Mouse (Mus musculus) forebrain, embryonic 12.5 days (tissue): ENCODE results near the gene Trpm3. TPM values are rescaled to one million over a fixed set of nuclear protein-coding genes. Genes with fewer than 3 reads are reported as not detected.
"Not testable (repeated sequence)": the region's sequence is repeated elsewhere in the genome, so short reads cannot be mapped to it uniquely, and the experiment has no call there.

Source experiments
- ATAC-seq: fragments of 200-750 bp; cut with Nextera tagmentation; 2 replicates; pipeline ENCODE4 v1.8.0; 2017; ENCODE audit warnings: moderate TSS enrichment; ENCODE audit not compliant: low FRiP score
- H3K27ac ChIP-seq: fragments of 300-500 bp; sonication (generic); 2 replicates; pipeline ENCODE4 v1.5.1; 2016; ENCODE audit warnings: mild to moderate bottlenecking
- H3K27me3 ChIP-seq: fragments of 300-500 bp; sonication (generic); 2 replicates; pipeline ENCODE4 v1.6.1; 2016; ENCODE audit warnings: mild to moderate bottlenecking
- H3K36me3 ChIP-seq: fragments of 300-500 bp; sonication (generic); replicated peaks from 2 replicates; pipeline ENCODE4 v1.6.1; 2016; ENCODE audit warnings: mild to moderate bottlenecking
- H3K4me1 ChIP-seq: fragments of 300-500 bp; sonication (generic); 2 replicates; pipeline ENCODE4 v1.6.1; 2016
- H3K4me2 ChIP-seq: fragments of 300-500 bp; sonication (generic); 2 replicates; pipeline ENCODE4 v1.6.1; 2016; ENCODE audit warnings: mild to moderate bottlenecking, moderate library complexity
- H3K4me3 ChIP-seq: fragments of 300-500 bp; sonication (generic); replicated peaks from 2 replicates; pipeline ENCODE4 v1.5.1; 2016; ENCODE audit warnings: mild to moderate bottlenecking
- H3K9ac ChIP-seq: fragments of 300-500 bp; sonication (generic); 2 replicates; pipeline ENCODE4 v1.6.1; 2016; ENCODE audit warnings: mild to moderate bottlenecking
- H3K9me3 ChIP-seq: fragments of 300-500 bp; sonication (generic); 2 replicates; pipeline ENCODE4 v1.6.1; 2016
- WGBS: fragments of 180-500 bp; shearing (Covaris S2); methylation state at CpG from one replicate; pipeline ENCODE4 v1.1.7; 2016; 5-methylcytosine and 5-hydroxymethylcytosine counted together
- polyA plus RNA-seq: library from polyadenylated mRNA; unstranded; fragments of >200 nt; fragmentation: Nextera tagmentation; extraction: Ambion mirVana; gene quantifications from 2 replicates; pipeline ENCODE4 v1.2.1, GENCODE M21; 2016

The Trpm3 gene
- polyA plus RNA-seq, 1 experiment from 2014 or later = 16.6 TPM

- ATAC-seq = no peak
- H3K4me2 ChIP-seq = no peak overlapping the region
- H3K4me3 ChIP-seq = no peak overlapping the region
- H3K27ac ChIP-seq = no peak overlapping the region
- H3K4me1 ChIP-seq = no peaks in the 10 kb centered on the region
- H3K9me3 ChIP-seq = no peaks in the 10 kb centered on the region
- H3K36me3 ChIP-seq = no peaks in the 10 kb centered on the region
- no peak overlapping the region for H3K9ac ChIP-seq
- 100% methylated on average over 1 of the region's 1 CpGs for WGBS
- H3K27me3 ChIP-seq = no peaks in the 10 kb centered on the region
These were observed 861.4 kb downstream of the Trpm3 start for GRCm38 (mm10) chr19:23000293-23000692.

GRCm38 (mm10) chr19:23003861-23004260 lies 865.0 kb downstream of the Trpm3 start:
- H3K27me3 ChIP-seq = no peaks in the 10 kb centered on the region
- H3K9ac ChIP-seq = no peak overlapping the region
- no peak overlapping the region for H3K4me2 ChIP-seq
- 47% methylated on average over 8 of the region's 8 CpGs for WGBS
- H3K4me3 ChIP-seq = no peak overlapping the region
- no peaks in the 10 kb centered on the region for H3K36me3 ChIP-seq
- H3K9me3 ChIP-seq = no peaks in the 10 kb centered on the region
- ATAC-seq = no peak
- no peaks in the 10 kb centered on the region for H3K4me1 ChIP-seq
- H3K27ac ChIP-seq = no peak overlapping the region

- Histone ChIP-seq H3K36me3 (no peaks in the 10 kb centered on the region), H3K4me3 (no peak overlapping the region), H3K27ac (no peak overlapping the region), H3K27me3 (no peaks in the 10 kb centered on the region), H3K4me2 (no peak overlapping the region), H3K9ac (no peak overlapping the region), H3K9me3 (no peaks in the 10 kb centered on the region), H3K4me1 (no peaks in the 10 kb centered on the region)
- WGBS = 92% methylated on average over 7 of the region's 7 CpGs
- no peak for ATAC-seq
These were observed 867.0 kb downstream of the Trpm3 start for GRCm38 (mm10) chr19:23005851-23006250.

GRCm38 (mm10) chr19:23006517-23007273 lies 867.8 kb downstream of the Trpm3 start:
- 74% methylated on average over 11 of the region's 11 CpGs for WGBS
- ATAC-seq = no peak

GRCm38 (mm10) chr19:23013695-23014094 lies 874.8 kb downstream of the Trpm3 start:
- H3K9ac ChIP-seq = no peak overlapping the region
- H3K36me3 ChIP-seq = no peaks in the 10 kb centered on the region
- WGBS = no CpG with 5 or more reads among the region's 2 CpGs
- ATAC-seq = no peak
- no peaks in the 10 kb centered on the region for H3K4me1 ChIP-seq
- no peaks in the 10 kb centered on the region for H3K9me3 ChIP-seq
- no peak overlapping the region for H3K4me3 ChIP-seq
- H3K4me2 ChIP-seq = no peak overlapping the region
- no peak overlapping the region for H3K27ac ChIP-seq
- H3K27me3 ChIP-seq = no peaks in the 10 kb centered on the region

More at GRCm38 (mm10) chr19:23006517-23007273, 867.8 kb downstream of the Trpm3 start:
- Histone ChIP-seq H3K4me1 (no peaks in the 10 kb centered on the region), H3K27ac (no peak overlapping the region), H3K9ac (no peak overlapping the region), H3K9me3 (no peaks in the 10 kb centered on the region), H3K4me2 (no peak overlapping the region), H3K36me3 (no peaks in the 10 kb centered on the region), H3K4me3 (no peak overlapping the region), H3K27me3 (no peaks in the 10 kb centered on the region)

- no peak overlapping the region for H3K4me3 ChIP-seq
- ATAC-seq = no peak
- no peaks in the 10 kb centered on the region for H3K36me3 ChIP-seq
- H3K9me3 ChIP-seq = no peaks in the 10 kb centered on the region
- no peaks in the 10 kb centered on the region for H3K27me3 ChIP-seq
- H3K27ac ChIP-seq = no peak overlapping the region
- no peak overlapping the region for H3K9ac ChIP-seq
- WGBS = 44% methylated on average over 3 of the region's 3 CpGs
- no peaks in the 10 kb centered on the region for H3K4me1 ChIP-seq
- H3K4me2 ChIP-seq = no peak overlapping the region
These were observed 876.7 kb downstream of the Trpm3 start for GRCm38 (mm10) chr19:23015516-23015915.

- WGBS = 75% methylated on average over 2 of the region's 2 CpGs
These were observed 879.4 kb downstream of the Trpm3 start for GRCm38 (mm10) chr19:23018186-23018727.

GRCm38 (mm10) chr19:23022902-23023301 lies 884.1 kb downstream of the Trpm3 start:
- H3K4me3 ChIP-seq = no peak overlapping the region
- H3K4me1 ChIP-seq = no peaks in the 10 kb centered on the region
- ATAC-seq = no peak
- H3K27ac ChIP-seq = no peak overlapping the region
- H3K36me3 ChIP-seq = no peaks in the 10 kb centered on the region
- no peak overlapping the region for H3K4me2 ChIP-seq
- no peaks in the 10 kb centered on the region for H3K27me3 ChIP-seq
- WGBS = 94% methylated on average over 6 of the region's 6 CpGs
- no peaks in the 10 kb centered on the region for H3K9me3 ChIP-seq
- H3K9ac ChIP-seq = no peak overlapping the region

More at GRCm38 (mm10) chr19:23018186-23018727, 879.4 kb downstream of the Trpm3 start:
- Histone ChIP-seq H3K27ac (no peak overlapping the region), H3K4me2 (no peak overlapping the region), H3K9ac (no peak overlapping the region), H3K4me3 (no peak overlapping the region), H3K36me3 (no peaks in the 10 kb centered on the region), H3K27me3 (no peaks in the 10 kb centered on the region), H3K9me3 (no peaks in the 10 kb centered on the region), H3K4me1 (no peaks in the 10 kb centered on the region)
- no peak for ATAC-seq

- ATAC-seq = no peak
- H3K27me3 ChIP-seq = no peaks in the 10 kb centered on the region
- H3K27ac ChIP-seq = no peak overlapping the region
- no peak overlapping the region for H3K4me3 ChIP-seq
- no peaks in the 10 kb centered on the region for H3K4me1 ChIP-seq
- no peaks in the 10 kb centered on the region for H3K36me3 ChIP-seq
- no peaks in the 10 kb centered on the region for H3K9me3 ChIP-seq
- H3K9ac ChIP-seq = no peak overlapping the region
- 85% methylated on average over 7 of the region's 7 CpGs for whole genome bisulfite sequencing
- H3K4me2 ChIP-seq = no peak overlapping the region
These were observed 884.6 kb downstream of the Trpm3 start for GRCm38 (mm10) chr19:23023316-23023960.

GRCm38 (mm10) chr19:23024821-23025220 lies 886.0 kb downstream of the Trpm3 start:
- Histone ChIP-seq H3K4me2 (no peak overlapping the region), H3K27ac (no peak overlapping the region), H3K9ac (no peak overlapping the region), H3K36me3 (no peaks in the 10 kb centered on the region), H3K4me3 (no peak overlapping the region), H3K9me3 (no peaks in the 10 kb centered on the region), H3K4me1 (no peaks in the 10 kb centered on the region), H3K27me3 (no peaks in the 10 kb centered on the region)
- no peak for ATAC-seq
- WGBS = 91% methylated on average over 4 of the region's 4 CpGs

- no peaks in the 10 kb centered on the region for H3K9me3 ChIP-seq
- H3K9ac ChIP-seq = no peak overlapping the region
- no peaks in the 10 kb centered on the region for H3K4me1 ChIP-seq
- H3K27ac ChIP-seq = no peak overlapping the region
- no peak for ATAC-seq
- 93% methylated on average over 7 of the region's 7 CpGs for WGBS
- no peak overlapping the region for H3K4me2 ChIP-seq
- H3K27me3 ChIP-seq = no peaks in the 10 kb centered on the region
- H3K4me3 ChIP-seq = no peak overlapping the region
- no peaks in the 10 kb centered on the region for H3K36me3 ChIP-seq
These were observed 887.6 kb downstream of the Trpm3 start for GRCm38 (mm10) chr19:23026427-23026826.

GRCm38 (mm10) chr19:23028283-23028682 lies 889.4 kb downstream of the Trpm3 start:
- Histone ChIP-seq H3K4me3 (no peak overlapping the region), H3K27ac (no peak overlapping the region), H3K9ac (no peak overlapping the region), H3K4me1 (no peaks in the 10 kb centered on the region), H3K9me3 (no peaks in the 10 kb centered on the region), H3K36me3 (no peaks in the 10 kb centered on the region), H3K4me2 (no peak overlapping the region), H3K27me3 (no peaks in the 10 kb centered on the region)
- 82% methylated on average over 5 of the region's 5 CpGs for WGBS
- no peak for ATAC-seq

GRCm38 (mm10) chr19:23033343-23033742 lies 894.5 kb downstream of the Trpm3 start:
- WGBS = 39% methylated on average over 1 of the region's 1 CpGs
- not testable (repeated sequence) for H3K27me3 ChIP-seq, H3K4me1 ChIP-seq, H3K9me3 ChIP-seq, ATAC-seq, H3K4me3 ChIP-seq, H3K4me2 ChIP-seq, H3K27ac ChIP-seq, H3K36me3 ChIP-seq, H3K9ac ChIP-seq
